Mouse (Mus musculus) hindbrain, embryonic 11.5 days (tissue): ENCODE data around the gene Bend6. TPM values are rescaled to one million over a fixed set of nuclear protein-coding genes. Genes with fewer than 3 reads are reported as not detected.

ENCODE experiments used
- ATAC-seq: fragments of 200-750 bp; cut with Nextera tagmentation; 2 replicates; pipeline ENCODE4 v1.8.0; 2017; ENCODE audit warnings: mild to moderate bottlenecking, moderate TSS enrichment, moderate library complexity; ENCODE audit not compliant: low FRiP score
- DNase-seq: peaks from one replicate; pipeline ENCODE4 v3.0.0-alpha.2; 2015; ENCODE audit warnings: low spot score
- H3K27ac ChIP-seq: fragments of 300-500 bp; sonication (generic); 2 replicates; pipeline ENCODE4 v1.5.1; 2014; ENCODE audit warnings: mild to moderate bottlenecking, low read depth, low read length
- H3K27me3 ChIP-seq: fragments of 300-500 bp; sonication (generic); 2 replicates; pipeline ENCODE4 v1.6.1; 2014; ENCODE audit warnings: mild to moderate bottlenecking, low read length, moderate library complexity, mixed read lengths; ENCODE audit not compliant: control insufficient read depth, insufficient read depth
- H3K36me3 ChIP-seq: fragments of 300-500 bp; sonication (generic); 2 replicates; pipeline ENCODE4 v1.6.1; 2014; ENCODE audit warnings: mild to moderate bottlenecking, low read length, moderate library complexity, mixed read lengths; ENCODE audit not compliant: control insufficient read depth, insufficient read depth
- H3K4me1 ChIP-seq: fragments of 300-500 bp; sonication (generic); replicated peaks from 2 replicates; pipeline ENCODE4 v1.6.1; 2014; ENCODE audit warnings: low read length, mixed read lengths; ENCODE audit not compliant: control insufficient read depth, insufficient read depth
- H3K4me2 ChIP-seq: fragments of 300-500 bp; sonication (generic); replicated peaks from 2 replicates; pipeline ENCODE4 v1.6.1; 2014; ENCODE audit warnings: mild to moderate bottlenecking, low read depth, low read length
- H3K4me3 ChIP-seq: fragments of 300-500 bp; sonication (generic); 2 replicates; pipeline ENCODE4 v1.5.1; 2014; ENCODE audit warnings: low read depth, low read length
- H3K9ac ChIP-seq: fragments of 300-500 bp; sonication (generic); 2 replicates; pipeline ENCODE4 v1.6.1; 2014; ENCODE audit warnings: low read depth, low read length
- H3K9me3 ChIP-seq: fragments of 300-500 bp; sonication (generic); 2 replicates; pipeline ENCODE4 v1.6.1; 2016; ENCODE audit warnings: low read length; ENCODE audit not compliant: control insufficient read depth
- WGBS: fragments of 180-500 bp; shearing (Covaris S2); extraction: QIAGEN DNeasy Blood & Tissue Kit; methylation state at CpG from one replicate; pipeline ENCODE4 v1.1.7; 2014; 5-methylcytosine and 5-hydroxymethylcytosine counted together
- polyA plus RNA-seq: library from polyadenylated mRNA; unstranded; fragments of >200 nt; fragmentation: Nextera tagmentation; extraction: Ambion mirVana; gene quantifications from 2 replicates; pipeline ENCODE4 v1.2.1, GENCODE M21; 2014

The Bend6 gene
- polyA plus RNA-seq, 1 experiment from 2014 or later, result 3.8 TPM

GRCm38 (mm10) chr1:33803323-33803722, 104.3 kb downstream of the Bend6 start:
- Histone ChIP-seq H3K9me3 (no peaks in the 10 kb centered on the region), H3K27me3 (no peaks in the 10 kb centered on the region), H3K9ac (no peak overlapping the region), H3K4me1 (no peaks in the 10 kb centered on the region), H3K4me3 (no peak overlapping the region), H3K4me2 (no peak overlapping the region), H3K36me3 (peaks cover 16% of the 10 kb centered on the region; the same call in 1 of the 2 replicates), H3K27ac (no peak overlapping the region)
- ATAC-seq, result no peak
- DNase-seq, result no peak
- 98% methylated on average over 2 of the region's 2 CpGs for WGBS

Other genes starting within 250 kb of the Bend6 start
- gene Prim2, start 238.0 kb downstream of the Bend6 start, polyA plus RNA-seq, result 44.1 and 48.5 TPM in 2 replicates
- 23.2 and 25.2 TPM in 2 replicates for gene Rab23, start 187.9 kb downstream of the Bend6 start, polyA plus RNA-seq
- gene Bag2, start 150.0 kb downstream of the Bend6 start, polyA plus RNA-seq, result 27.0 and 28.4 TPM in 2 replicates
- gene Zfp451, start 93.2 kb downstream of the Bend6 start, polyA plus RNA-seq, result 46.3 and 49.5 TPM in 2 replicates
- 36.5 and 60.0 TPM in 2 replicates for gene Dst, start 409 bp upstream of the Bend6 start, polyA plus RNA-seq